Mouse (Mus musculus) hindbrain, embryonic 14.5 days (tissue): Measurements from ENCODE around the gene Mlx. TPM values are rescaled to one million over a fixed set of nuclear protein-coding genes. Genes with fewer than 3 reads are reported as not detected.
A peak's percentile ranks its signal among the peaks of the same experiment; 100 is the strongest.

Source experiments
- ATAC-seq: fragments of 200-750 bp; cut with Nextera tagmentation; 2 replicates; pipeline ENCODE4 v1.8.0; 2017; ENCODE audit warnings: moderate number of reproducible peaks, mild to moderate bottlenecking, moderate TSS enrichment, moderate library complexity; ENCODE audit not compliant: low FRiP score
- DNase-seq: peaks from one replicate; pipeline ENCODE4 v3.0.0-alpha.2; 2015; ENCODE audit warnings: low spot score
- H3K27ac ChIP-seq: fragments of 300-500 bp; sonication (generic); 2 replicates; pipeline ENCODE4 v1.5.1; 2014; ENCODE audit warnings: mild to moderate bottlenecking, moderate library complexity
- H3K27me3 ChIP-seq: fragments of 300-500 bp; sonication (generic); 2 replicates; pipeline ENCODE4 v1.6.1; 2014; ENCODE audit warnings: mild to moderate bottlenecking, low read length, mixed read lengths; ENCODE audit not compliant: control insufficient read depth, insufficient read depth
- H3K36me3 ChIP-seq: fragments of 300-500 bp; sonication (generic); replicated peaks from 2 replicates; pipeline ENCODE4 v1.6.1; 2014; ENCODE audit not compliant: control insufficient read depth, insufficient read depth
- H3K4me1 ChIP-seq: fragments of 300-500 bp; sonication (generic); replicated peaks from 2 replicates; pipeline ENCODE4 v1.6.1; 2014; ENCODE audit warnings: antibody characterized with exemption, low read length, mixed read lengths; ENCODE audit not compliant: control insufficient read depth, insufficient read depth
- H3K4me2 ChIP-seq: fragments of 300-500 bp; sonication (generic); replicated peaks from 2 replicates; pipeline ENCODE4 v1.6.1; 2014; ENCODE audit warnings: mild to moderate bottlenecking, moderate library complexity
- H3K4me3 ChIP-seq: fragments of 300-500 bp; sonication (generic); replicated peaks from 2 replicates; pipeline ENCODE4 v1.5.1; 2014; ENCODE audit warnings: mild to moderate bottlenecking, low read length
- H3K9ac ChIP-seq: fragments of 300-500 bp; sonication (generic); 2 replicates; pipeline ENCODE4 v1.6.1; 2014
- H3K9me3 ChIP-seq: fragments of 300-500 bp; sonication (generic); 2 replicates; pipeline ENCODE4 v1.6.1; 2016; ENCODE audit warnings: low read length; ENCODE audit not compliant: control insufficient read depth
- WGBS: fragments of 180-500 bp; shearing (Covaris S2); extraction: QIAGEN DNeasy Blood & Tissue Kit; methylation state at CpG from one replicate; pipeline ENCODE4 v1.1.7; 2014; 5-methylcytosine and 5-hydroxymethylcytosine counted together
- polyA plus RNA-seq: library from polyadenylated mRNA; unstranded; fragments of >200 nt; fragmentation: Nextera tagmentation; extraction: Ambion mirVana; gene quantifications from 2 replicates; pipeline ENCODE4 v1.2.1, GENCODE M21; 2014

Mlx gene
- polyA plus RNA-seq, 1 experiment from 2014 or later: 86.6 TPM

- no peak overlapping the region for H3K9ac ChIP-seq
- H3K27me3 ChIP-seq: peaks cover 2% of the 10 kb centered on the region; the same call in 1 of the 2 replicates
- ATAC-seq: no peak
- no peak overlapping the region for H3K27ac ChIP-seq
- no peak for DNase-seq
- no peak overlapping the region for H3K4me2 ChIP-seq
- peaks cover 15% of the 10 kb centered on the region for H3K4me1 ChIP-seq
- no peak overlapping the region for H3K4me3 ChIP-seq
- no peaks in the 10 kb centered on the region for H3K9me3 ChIP-seq
- 79% methylated on average over 14 of the region's 14 CpGs for WGBS
- H3K36me3 ChIP-seq: 0 out of 2 replicates have a peak, but pooled peaks cover 3% of the 10 kb centered on the region
Observed at GRCm38 (mm10) chr11:101071810-101072428, 15.2 kb upstream of the Mlx start.

GRCm38 (mm10) chr11:101078121-101078520 is 9.0 kb upstream of the Mlx start, which contains the start of gene Hsd17b1:
Gene Hsd17b1, plus strand, starts transcription at chr11:101078411.
- H3K4me3 ChIP-seq: no peak within 1 kb of the TSS
- no peak for DNase-seq
- WGBS: 71% methylated on average over 9 of the region's 9 CpGs

GRCm38 (mm10) chr11:101079746-101080145 is 7.3 kb upstream of the Mlx start:
- 2% methylated on average over 27 of the region's 27 CpGs for WGBS
- DNase-seq: no peak
- H3K36me3 ChIP-seq: peaks cover 6% of the 10 kb centered on the region
- no peak for ATAC-seq
- H3K4me2 ChIP-seq: no peak overlapping the region
- no peaks in the 10 kb centered on the region for H3K9me3 ChIP-seq
- H3K4me3 ChIP-seq: no peak overlapping the region
- peaks cover 16% of the 10 kb centered on the region for H3K4me1 ChIP-seq
- no peak overlapping the region for H3K9ac ChIP-seq
- no peak overlapping the region for H3K27ac ChIP-seq
- H3K27me3 ChIP-seq: peaks cover 47% of the 10 kb centered on the region

More at GRCm38 (mm10) chr11:101078121-101078520, 9.0 kb upstream of the Mlx start, which contains the start of gene Hsd17b1:
- no peak for ATAC-seq
- Histone ChIP-seq H3K9ac (no peak within 1 kb of the TSS), H3K36me3 (peaks cover 6% of the 10 kb centered on the region; the same call in 1 of the 2 replicates), H3K27ac (no peak within 1 kb of the TSS), H3K4me1 (peaks cover 9% of the 10 kb centered on the region), H3K9me3 (no peaks in the 10 kb centered on the region), H3K27me3 (peaks cover 47% of the 10 kb centered on the region), H3K4me2 (no peak within 1 kb of the TSS)

- DNase-seq: no peak
- H3K36me3 ChIP-seq: peaks cover 9% of the 10 kb centered on the region
- no peak overlapping the region for H3K27ac ChIP-seq
- no peak overlapping the region for H3K9ac ChIP-seq
- no peak overlapping the region for H3K4me2 ChIP-seq
- H3K4me1 ChIP-seq: peaks cover 16% of the 10 kb centered on the region
- no peaks in the 10 kb centered on the region for H3K9me3 ChIP-seq
- 74% methylated on average over 5 of the region's 5 CpGs for WGBS
- no peak for ATAC-seq
- no peak overlapping the region for H3K4me3 ChIP-seq
- peaks cover 47% of the 10 kb centered on the region for H3K27me3 ChIP-seq
Observed at GRCm38 (mm10) chr11:101080421-101080820, 6.7 kb upstream of the Mlx start.

- peak overlapping the region; percentile 88 for H3K9ac ChIP-seq
- WGBS: 5% methylated on average over 10 of the region's 10 CpGs
Observed at GRCm38 (mm10) chr11:101081659-101082058, 5.4 kb upstream of the Mlx start.

GRCm38 (mm10) chr11:101082208-101083082 is 4.6 kb upstream of the Mlx start, which contains the start of gene Coasy:
Gene Coasy, plus strand, starts transcription at chr11:101082565.
- ATAC-seq (peak; percentile 91), DNase-seq (peak; percentile 89)
- Histone ChIP-seq H3K36me3 (peaks cover 8% of the 10 kb centered on the region; the same call in 1 of the 2 replicates), H3K27me3 (peaks cover 40% of the 10 kb centered on the region), H3K4me2 (peak within 1 kb of the TSS; percentile 92), H3K9ac (peak within 1 kb of the TSS; percentile 88), H3K4me3 (peak within 1 kb of the TSS; percentile 67), H3K9me3 (no peaks in the 10 kb centered on the region), H3K27ac (peak within 1 kb of the TSS; percentile 85), H3K4me1 (peaks cover 27% of the 10 kb centered on the region)
- under 1% methylated on average over 50 of the region's 51 CpGs for WGBS

More at GRCm38 (mm10) chr11:101081659-101082058, 5.4 kb upstream of the Mlx start:
- Histone ChIP-seq H3K4me1 (peaks cover 26% of the 10 kb centered on the region), H3K36me3 (peaks cover 13% of the 10 kb centered on the region), H3K4me2 (peak overlapping the region; percentile 92), H3K9me3 (no peaks in the 10 kb centered on the region), H3K4me3 (peak overlapping the region; percentile 67), H3K27ac (peak overlapping the region; percentile 85), H3K27me3 (peaks cover 47% of the 10 kb centered on the region)
- no peak for DNase-seq
- ATAC-seq: no peak

GRCm38 (mm10) chr11:101083083-101083697 is 3.9 kb upstream of the Mlx start:
- Histone ChIP-seq H3K36me3 (peaks cover 8% of the 10 kb centered on the region; the same call in 1 of the 2 replicates), H3K27me3 (peaks cover 33% of the 10 kb centered on the region), H3K4me3 (peak overlapping the region; percentile 67), H3K4me1 (peaks cover 33% of the 10 kb centered on the region), H3K27ac (peak overlapping the region; percentile 85), H3K9me3 (no peaks in the 10 kb centered on the region), H3K4me2 (peak overlapping the region; percentile 92), H3K9ac (peak overlapping the region; percentile 88)
- WGBS: 37% methylated on average over 19 of the region's 19 CpGs
- ATAC-seq (no peak), DNase-seq (no peak)

- Histone ChIP-seq H3K4me2 (no peak overlapping the region), H3K27ac (no peak overlapping the region), H3K27me3 (peaks cover 22% of the 10 kb centered on the region), H3K36me3 (peaks cover 16% of the 10 kb centered on the region), H3K9me3 (no peaks in the 10 kb centered on the region), H3K9ac (no peak overlapping the region), H3K4me3 (no peak overlapping the region), H3K4me1 (peaks cover 34% of the 10 kb centered on the region)
- 86% methylated on average over 14 of the region's 14 CpGs for WGBS
- DNase-seq: no peak
- ATAC-seq: no peak
Observed at GRCm38 (mm10) chr11:101084246-101084645, 2.8 kb upstream of the Mlx start.

GRCm38 (mm10) chr11:101084811-101085210 is 2.3 kb upstream of the Mlx start:
- Histone ChIP-seq H3K27me3 (peaks cover 16% of the 10 kb centered on the region), H3K4me1 (peaks cover 34% of the 10 kb centered on the region), H3K9ac (no peak overlapping the region), H3K4me3 (no peak overlapping the region), H3K27ac (no peak overlapping the region), H3K36me3 (peaks cover 22% of the 10 kb centered on the region), H3K9me3 (no peaks in the 10 kb centered on the region), H3K4me2 (no peak overlapping the region)
- ATAC-seq (no peak), DNase-seq (no peak)
- WGBS: 95% methylated on average over 12 of the region's 12 CpGs
